Mouse (Mus musculus): ENCODE measurements at regions not wholly inside any gene's neighbourhood (a gene's known extent, or its start where the extent isn't known, plus 50 kb on each side); places are given as distances from the start of the nearest gene placed in this dataset.

DNA sequence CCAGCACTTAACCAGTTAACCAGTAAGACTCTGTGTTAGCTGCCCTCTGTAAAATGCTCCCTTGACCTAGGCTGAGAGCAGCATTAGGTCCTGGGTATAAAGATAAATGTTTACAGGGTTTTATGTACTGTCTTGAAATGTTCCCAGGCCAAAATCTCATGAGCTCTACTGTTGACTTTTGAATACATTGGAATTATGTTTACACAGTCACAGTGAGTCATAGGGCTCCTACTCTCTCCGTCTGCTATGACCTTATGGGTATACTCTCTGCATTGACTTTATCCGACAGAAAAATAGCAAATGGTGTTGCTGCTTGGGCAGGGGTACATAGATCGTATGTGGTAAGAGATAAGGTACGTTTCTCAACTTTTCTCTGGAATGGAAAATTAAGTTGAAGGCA lies 596.8 kb upstream of the Zeb2 start:
- no peaks in the 10 kb centered on the region for H3K27me3 ChIP-seq (ENCODE audit: control insufficient read depth, insufficient read depth, low read length, poor library complexity, severe bottlenecking)

DNA sequence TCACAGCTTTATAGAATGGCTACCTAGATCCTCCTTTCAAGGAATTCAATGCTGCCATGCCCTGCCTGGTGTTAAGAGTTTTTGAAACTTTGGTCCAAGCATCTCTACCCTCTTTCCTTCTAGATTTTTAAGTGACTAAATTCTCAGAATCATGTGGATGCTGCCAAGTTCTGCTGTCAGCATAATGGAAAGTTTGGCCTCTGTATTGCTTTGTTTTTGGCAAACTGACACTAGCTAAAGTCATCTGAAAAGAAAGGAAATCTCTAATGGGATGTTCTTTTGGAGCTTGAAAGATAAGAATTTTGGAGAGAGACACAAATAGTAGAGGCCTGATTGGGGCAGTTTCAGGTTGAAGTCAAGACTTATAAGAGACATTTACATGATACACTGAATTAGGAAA lies 589.8 kb upstream of the Zeb2 start:
- Histone ChIP-seq H3K27ac (ENCODE audit: insufficient read depth, low read length) (no peak overlapping the region), H3K27me3 (ENCODE audit: control insufficient read depth, insufficient read depth, low read length, poor library complexity, severe bottlenecking) (no peaks in the 10 kb centered on the region; the same call in 1 of the 2 replicates), H3K4me1 (ENCODE audit: control insufficient read depth, insufficient read depth, low read length) (no peaks in the 10 kb centered on the region), H3K36me3 (ENCODE audit: control insufficient read depth, insufficient read depth, low read length, poor library complexity, severe bottlenecking) (no peaks in the 10 kb centered on the region), H3K9me3 (replicated peaks; ENCODE audit: control insufficient read depth, insufficient read depth, low read length, poor library complexity, severe bottlenecking) (no peaks in the 10 kb centered on the region), H3K9ac (ENCODE audit: low read depth, poor library complexity, severe bottlenecking) (no peak overlapping the region), H3K4me3 (ENCODE audit: low read depth, low read length) (no peak overlapping the region)
- TF ChIP-seq CTCF (IDR thresholded peaks at IDR 0.05; ENCODE audit: low read depth, low read length): no peak

More for the DNA sequence above, 596.8 kb upstream of the Zeb2 start:
- TF ChIP-seq EP300 (IDR thresholded peaks at IDR 0.05; ENCODE audit: insufficient read depth, low read depth, low read length): no peak
- TF ChIP-seq POLR2A (IDR thresholded peaks at IDR 0.05; ENCODE audit: insufficient read depth, low read length): no peak
- H3K36me3 ChIP-seq (ENCODE audit: control insufficient read depth, insufficient read depth, low read length, poor library complexity, severe bottlenecking): no peaks in the 10 kb centered on the region
- no peak overlapping the region for H3K27ac ChIP-seq (ENCODE audit: insufficient read depth, low read length)
- no peak overlapping the region for H3K9ac ChIP-seq (ENCODE audit: low read depth, poor library complexity, severe bottlenecking)
- H3K9me3 ChIP-seq (replicated peaks; ENCODE audit: control insufficient read depth, insufficient read depth, low read length, poor library complexity, severe bottlenecking): no peaks in the 10 kb centered on the region
- no peaks in the 10 kb centered on the region for H3K4me1 ChIP-seq (ENCODE audit: control insufficient read depth, insufficient read depth, low read length)
- H3K4me3 ChIP-seq (ENCODE audit: low read depth, low read length): no peak overlapping the region

DNA sequence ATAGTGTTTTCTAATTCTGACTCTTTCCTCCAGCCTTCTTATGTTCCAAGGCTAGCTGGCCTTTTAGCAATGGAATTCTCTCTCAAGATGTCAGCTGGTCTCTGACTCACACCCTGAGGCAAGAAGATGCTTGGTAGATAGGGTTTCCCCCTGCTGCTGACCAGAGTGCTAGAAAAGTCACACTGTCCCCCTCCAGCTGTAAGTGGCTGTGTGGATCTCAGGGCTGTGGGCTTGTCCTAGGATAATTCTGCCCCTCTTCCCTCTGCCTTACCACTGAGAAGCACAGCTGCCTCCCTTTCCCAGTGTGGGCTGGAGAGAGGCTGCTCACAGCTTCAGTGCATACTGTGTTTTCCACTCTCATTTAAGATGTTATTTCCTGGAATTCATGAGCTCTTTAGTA lies 585.3 kb upstream of the Zeb2 start:
- Histone ChIP-seq H3K36me3 (ENCODE audit: control insufficient read depth, insufficient read depth, low read length, poor library complexity, severe bottlenecking) (no peaks in the 10 kb centered on the region), H3K27me3 (ENCODE audit: control insufficient read depth, insufficient read depth, low read length, poor library complexity, severe bottlenecking) (no peaks in the 10 kb centered on the region; the same call in 1 of the 2 replicates), H3K4me3 (ENCODE audit: low read depth, low read length) (no peak overlapping the region), H3K9ac (ENCODE audit: low read depth, poor library complexity, severe bottlenecking) (no peak overlapping the region), H3K27ac (ENCODE audit: insufficient read depth, low read length) (no peak overlapping the region), H3K4me1 (ENCODE audit: control insufficient read depth, insufficient read depth, low read length) (no peaks in the 10 kb centered on the region), H3K9me3 (replicated peaks; ENCODE audit: control insufficient read depth, insufficient read depth, low read length, poor library complexity, severe bottlenecking) (no peaks in the 10 kb centered on the region)
- TF ChIP-seq POLR2A (IDR thresholded peaks at IDR 0.05; ENCODE audit: insufficient read depth, low read length): no peak

DNA sequence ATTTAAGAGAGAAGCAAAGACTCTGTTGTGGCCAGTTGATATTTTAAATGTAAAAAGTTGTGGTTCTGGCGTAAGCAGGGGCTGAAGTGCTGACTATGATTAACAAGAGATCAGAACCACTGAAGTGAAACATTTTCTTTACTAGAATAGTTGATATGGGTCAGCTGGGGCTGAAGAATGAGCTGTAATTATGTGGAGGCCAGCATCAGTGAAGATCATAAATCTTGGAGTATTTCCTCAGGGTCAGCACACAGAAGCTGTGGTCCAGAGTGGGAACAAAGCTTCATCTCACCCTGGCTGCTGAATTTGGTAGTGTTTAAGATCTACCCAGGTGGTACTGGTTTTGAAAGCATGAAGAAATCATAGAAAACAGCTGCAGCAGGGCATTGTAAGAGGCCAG lies 583.4 kb upstream of the Zeb2 start:
- Histone ChIP-seq H3K9ac (ENCODE audit: low read depth, poor library complexity, severe bottlenecking) (no peak overlapping the region), H3K27me3 (ENCODE audit: control insufficient read depth, insufficient read depth, low read length, poor library complexity, severe bottlenecking) (no peaks in the 10 kb centered on the region), H3K9me3 (replicated peaks; ENCODE audit: control insufficient read depth, insufficient read depth, low read length, poor library complexity, severe bottlenecking) (no peaks in the 10 kb centered on the region), H3K4me1 (ENCODE audit: control insufficient read depth, insufficient read depth, low read length) (no peaks in the 10 kb centered on the region), H3K4me3 (ENCODE audit: low read depth, low read length) (no peak overlapping the region), H3K27ac (ENCODE audit: insufficient read depth, low read length) (no peak overlapping the region), H3K36me3 (ENCODE audit: control insufficient read depth, insufficient read depth, low read length, poor library complexity, severe bottlenecking) (no peaks in the 10 kb centered on the region)
- TF ChIP-seq CTCF (IDR thresholded peaks at IDR 0.05; ENCODE audit: low read depth, low read length): no peak
- no peak for TF ChIP-seq POLR2A (IDR thresholded peaks at IDR 0.05; ENCODE audit: insufficient read depth, low read length)

DNA sequence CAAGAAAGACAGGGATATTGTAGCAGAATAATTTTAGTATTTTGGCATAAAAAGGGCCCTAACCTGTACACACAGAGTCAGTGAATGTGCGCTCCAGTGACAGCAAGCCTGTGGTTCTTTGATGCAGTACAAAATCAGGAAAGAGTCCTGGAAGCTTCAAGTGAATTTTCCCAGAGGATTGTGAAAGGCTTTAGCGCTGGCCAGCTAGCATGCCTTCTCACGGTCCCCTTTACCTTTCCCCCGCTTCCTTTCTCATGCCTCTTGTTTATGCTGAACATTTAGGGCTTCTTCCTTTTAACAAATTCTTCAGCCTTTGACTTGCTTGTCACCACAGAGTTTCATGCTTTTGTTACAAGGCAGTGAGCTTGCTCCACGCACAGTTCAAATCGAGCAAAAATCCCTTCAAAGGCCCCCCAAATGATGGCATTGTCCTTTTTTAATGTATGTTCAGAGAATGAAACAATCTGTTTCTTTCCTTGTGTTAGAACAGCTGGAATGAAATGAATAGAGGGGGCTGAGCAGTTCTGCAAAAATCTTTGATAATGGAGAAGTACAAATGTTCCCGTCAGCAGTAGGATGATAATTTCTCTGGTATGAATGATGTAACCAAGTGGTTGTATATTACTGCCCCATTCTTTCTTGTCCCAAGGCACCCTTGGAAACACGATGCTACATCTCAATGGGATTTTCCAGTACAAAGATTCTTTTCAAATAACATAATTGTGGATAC lies 576.3 kb upstream of the Zeb2 start:
- Histone ChIP-seq H3K27ac (ENCODE audit: insufficient read depth, low read length) (no peak overlapping the region), H3K9ac (ENCODE audit: low read depth, poor library complexity, severe bottlenecking) (no peak overlapping the region), H3K4me1 (ENCODE audit: control insufficient read depth, insufficient read depth, low read length) (no peaks in the 10 kb centered on the region), H3K9me3 (replicated peaks; ENCODE audit: control insufficient read depth, insufficient read depth, low read length, poor library complexity, severe bottlenecking) (no peaks in the 10 kb centered on the region), H3K36me3 (ENCODE audit: control insufficient read depth, insufficient read depth, low read length, poor library complexity, severe bottlenecking) (no peaks in the 10 kb centered on the region), H3K27me3 (ENCODE audit: control insufficient read depth, insufficient read depth, low read length, poor library complexity, severe bottlenecking) (no peaks in the 10 kb centered on the region; the same call in 1 of the 2 replicates), H3K4me3 (ENCODE audit: low read depth, low read length) (no peak overlapping the region)
- TF ChIP-seq CTCF (IDR thresholded peaks at IDR 0.05; ENCODE audit: low read depth, low read length) (no peak), POLR2A (IDR thresholded peaks at IDR 0.05; ENCODE audit: insufficient read depth, low read length) (no peak), EP300 (IDR thresholded peaks at IDR 0.05; ENCODE audit: insufficient read depth, low read depth, low read length) (no peak)

DNA sequence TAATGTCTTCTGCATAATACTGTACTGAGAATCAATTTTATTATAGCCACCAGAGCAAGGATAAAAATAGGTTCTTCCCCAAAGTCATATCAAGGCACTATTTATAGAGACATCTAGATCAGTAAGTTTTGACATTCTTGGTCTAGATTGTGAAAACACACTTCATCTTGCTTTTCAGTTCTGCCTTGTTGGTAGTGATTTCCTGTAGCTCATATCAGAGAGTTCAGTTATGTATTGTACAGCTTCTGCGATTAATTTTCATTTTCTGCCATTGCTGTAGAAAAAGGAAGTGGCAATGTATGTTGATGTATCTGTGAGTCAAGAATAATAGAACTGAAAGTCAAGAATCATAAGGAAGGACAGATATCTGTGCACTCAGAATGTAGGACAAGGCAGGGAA lies 575.6 kb upstream of the Zeb2 start:
- H3K9ac ChIP-seq (ENCODE audit: low read depth, poor library complexity, severe bottlenecking): no peak overlapping the region
- no peaks in the 10 kb centered on the region for H3K4me1 ChIP-seq (ENCODE audit: control insufficient read depth, insufficient read depth, low read length)
- H3K9me3 ChIP-seq (replicated peaks; ENCODE audit: control insufficient read depth, insufficient read depth, low read length, poor library complexity, severe bottlenecking): no peaks in the 10 kb centered on the region
- H3K36me3 ChIP-seq (ENCODE audit: control insufficient read depth, insufficient read depth, low read length, poor library complexity, severe bottlenecking): no peaks in the 10 kb centered on the region
- no peak overlapping the region for H3K27ac ChIP-seq (ENCODE audit: insufficient read depth, low read length)
- no peak overlapping the region for H3K4me3 ChIP-seq (ENCODE audit: low read depth, low read length)
- no peak for TF ChIP-seq CTCF (IDR thresholded peaks at IDR 0.05; ENCODE audit: low read depth, low read length)
- H3K27me3 ChIP-seq (ENCODE audit: control insufficient read depth, insufficient read depth, low read length, poor library complexity, severe bottlenecking): no peaks in the 10 kb centered on the region; the same call in 1 of the 2 replicates
